Mouse (Mus musculus) embryonic fibroblast, embryonic 13.5 days (primary cell): Measurements from ENCODE around the gene Crb2.

Source experiments
- CTCF ChIP-seq: IDR thresholded peaks from 2 replicates; pipeline ENCODE4 v1.5.1; 2011; ENCODE audit warnings: mild to moderate bottlenecking, control low read depth, low read length, moderate library complexity, borderline replicate concordance; ENCODE audit not compliant: insufficient read depth
- POLR2A ChIP-seq: IDR thresholded peaks from 2 replicates; pipeline ENCODE4 v1.6.1; 2011; ENCODE audit warnings: low read depth, mild to moderate bottlenecking, control low read depth, low read length, moderate library complexity

- TF ChIP-seq CTCF (no peak), POLR2A (no peak)
These were observed 18.3 kb upstream of the Crb2 start for GRCm38 (mm10) chr2:37757784-37758183.
